Comparison of ENCODE assay signal across 8 mouse cellular contexts in the genomic region with DNA sequence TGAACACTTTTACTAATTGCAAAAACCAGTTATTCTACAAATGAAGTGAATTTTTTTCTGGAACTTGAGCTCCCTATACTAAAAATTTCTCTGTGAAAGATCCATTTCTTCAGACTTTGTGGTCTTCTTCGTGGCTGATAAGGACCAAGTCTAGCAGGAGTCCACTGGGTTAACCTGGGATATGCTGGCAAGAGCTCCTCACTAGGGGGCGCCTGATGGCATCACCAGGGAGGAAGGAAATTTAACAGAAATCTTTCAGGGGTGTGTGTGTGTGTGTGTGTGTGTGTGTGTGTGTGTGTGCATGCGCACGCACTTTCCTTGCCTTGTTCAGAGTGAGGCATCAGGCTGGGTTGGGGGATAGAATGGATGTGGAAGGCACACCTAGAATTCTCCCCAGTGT. TPM values are rescaled to one million over a fixed set of nuclear protein-coding genes. Genes with fewer than 3 reads are reported as not detected.
DNase-seq lines count a peak whose midpoint lies in the region; ATAC-seq and TF ChIP-seq lines count a peak whose summit lies in the region.

No protein-coding gene starts in this region.

- no peaks in the 10 kb centered on the region for H3K9me3 ChIP-seq in liver, postnatal 0 days (ENCODE audit: low read length)
- H3K9me3 ChIP-seq in hindbrain, embryonic 10.5 days, result no peaks in the 10 kb centered on the region

- H3K27ac ChIP-seq in liver, postnatal 0 days (ENCODE audit: low read depth), result no peak overlapping the region
- no peak overlapping the region for H3K27ac ChIP-seq in hindbrain, embryonic 10.5 days

- no peak for TF ChIP-seq EP300 in liver, postnatal 0 days (IDR thresholded peaks at IDR 0.05; ENCODE audit: low read depth)

- no peaks in the 10 kb centered on the region for H3K36me3 ChIP-seq in liver, postnatal 0 days (replicated peaks; ENCODE audit: insufficient read depth, low read length)
- H3K36me3 ChIP-seq in hindbrain, embryonic 10.5 days, result no peaks in the 10 kb centered on the region

- no peak overlapping the region for H3K9ac ChIP-seq in liver, postnatal 0 days (replicated peaks)

- peak; percentile 59 for TF ChIP-seq CTCF in liver, postnatal 0 days (IDR thresholded peaks at IDR 0.05; ENCODE audit: low read depth)

- H3K4me1 ChIP-seq in liver, postnatal 0 days (ENCODE audit: insufficient read depth), result no peaks in the 10 kb centered on the region
- no peaks in the 10 kb centered on the region for H3K4me1 ChIP-seq in hindbrain, embryonic 10.5 days (replicated peaks)

- peak; percentile 49 to 80 for DNase-seq in adrenal gland, adult (ENCODE audit: inconsistent age in 2 of 2, low spot score in 1 of 2)
- no peak for DNase-seq in adrenal gland, adult 8-10 months
- peak; percentile 16 to 40 for DNase-seq in left cerebral cortex, adult 18-20 months (ENCODE audit: low spot score in 2 of 2)
- no peak for DNase-seq in left cerebral cortex, adult 8-10 months (ENCODE audit: low spot score in 2 of 2)
- peak; percentile 56 for DNase-seq in adrenal gland, postnatal 10 days
- DNase-seq in liver, postnatal 0 days, result peak; percentile 40
- peak; percentile 52 to 77 for DNase-seq in spleen, postnatal 4 days (ENCODE audit: low spot score in 2 of 2)
- DNase-seq in hindbrain, embryonic 10.5 days (ENCODE audit: low spot score), result no peak

- H3K27me3 ChIP-seq in liver, postnatal 0 days (ENCODE audit: insufficient read depth, low read length), result 0 out of 2 replicates have a peak, but pooled peaks cover 3% of the 10 kb centered on the region
- H3K27me3 ChIP-seq in hindbrain, embryonic 10.5 days (ENCODE audit: insufficient read depth, poor library complexity, severe bottlenecking), result no peaks in the 10 kb centered on the region

- no peak overlapping the region for H3K4me3 ChIP-seq in liver, postnatal 0 days (ENCODE audit: low read depth, low read length)
- no peak overlapping the region for H3K4me3 ChIP-seq in hindbrain, embryonic 10.5 days

- no peak overlapping the region for H3K4me2 ChIP-seq in liver, postnatal 0 days (ENCODE audit: low read depth, low read length)

- ATAC-seq in liver, postnatal 0 days, result no peak

- 38% methylated on average over 4 of the region's 4 CpGs for WGBS in liver, postnatal 0 days (ENCODE audit: insufficient replicate concordance)
- WGBS in hindbrain, embryonic 10.5 days, result 67% methylated on average over 4 of the region's 4 CpGs

RNA-seq across cellular contexts. Expression of gene Stx17, which starts 8.5 kb away (rescaled TPM):
- total RNA-seq in adrenal gland, adult 8-10 months (2022), result 10 to 100 TPM; 78.6 to 92.6 (median 90.2) TPM
- total RNA-seq in left cerebral cortex, adult 18-20 months (2021), result 10 to 100 TPM; 20.9 to 22.1 TPM
- total RNA-seq in left cerebral cortex, adult 8-10 months (2022), result 10 to 100 TPM; 20.0 to 26.6 (median 25.3) TPM
- 10 to 100 TPM; 50.6 to 61.4 TPM for total RNA-seq in adrenal gland, postnatal 10 days (2021)
- 11.2 and 13.0 TPM in 2 replicates for polyA plus RNA-seq in liver, postnatal 0 days (2015; fragmentation: Nextera tagmentation; extraction: Ambion mirVana)
- polyA plus RNA-seq in hindbrain, embryonic 10.5 days (2016; fragmentation: Nextera tagmentation; extraction: Ambion mirVana), result 19.2 and 22.8 TPM in 2 replicates

Comparison
In these comparisons a context has a peak if more than half of its experiments do, and no peak if none do; other contexts are left out.
1. DNase-seq: peak in adrenal gland, adult (2 of 2), left cerebral cortex, adult 18-20 months (2 of 2), adrenal gland, postnatal 10 days (single experiment), liver, postnatal 0 days (single experiment) and spleen, postnatal 4 days (2 of 2); none in adrenal gland, adult 8-10 months (single experiment), left cerebral cortex, adult 8-10 months (0 of 2) and hindbrain, embryonic 10.5 days (single experiment).